Mouse (Mus musculus): Measurements from ENCODE around the gene Foxp1. TPM values are rescaled to one million over a fixed set of nuclear protein-coding genes. Genes with fewer than 3 reads are reported as not detected.

Foxp1 gene
- polyA plus RNA-seq, 1 experiment: 129 TPM

DNA sequence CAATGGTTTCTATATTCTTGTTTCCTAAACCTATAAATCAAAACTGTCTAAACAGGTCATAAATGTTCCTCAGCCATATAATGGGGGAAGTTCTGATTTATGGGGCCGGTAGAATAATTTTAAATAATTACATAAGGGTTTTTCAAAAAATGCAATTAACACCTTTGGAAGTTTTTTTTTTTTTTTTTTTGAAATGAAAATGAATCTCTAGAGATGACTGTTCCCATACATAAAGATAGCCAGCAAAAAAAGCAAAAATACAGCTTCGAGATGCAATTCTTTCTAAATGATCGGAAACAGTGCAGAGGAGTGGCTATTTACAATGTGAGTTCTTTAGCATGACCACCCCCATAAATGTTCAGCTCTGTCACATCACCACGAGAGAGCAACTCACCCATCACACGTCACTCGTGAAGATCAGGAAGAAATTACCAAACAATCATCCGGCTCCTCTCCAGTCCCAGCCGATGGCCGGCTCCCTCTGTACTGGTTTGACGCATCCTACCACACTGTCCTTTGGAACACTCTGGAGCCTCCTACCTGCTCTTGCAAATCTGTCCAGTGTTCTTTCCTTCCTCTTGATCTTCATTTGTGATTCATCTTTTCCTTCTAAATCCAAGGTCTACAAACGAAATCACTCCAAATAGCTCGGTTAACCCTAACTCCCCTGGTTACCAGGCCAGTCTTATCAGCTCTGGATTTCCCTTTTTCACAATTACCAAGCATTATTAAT lies 478.4 kb downstream of the Foxp1 start:
- H3K4me1 ChIP-seq (replicated peaks; ENCODE audit: control insufficient read depth, insufficient read depth, low read length): no peaks in the 10 kb centered on the region
- H3K27ac ChIP-seq (ENCODE audit: control insufficient read depth, insufficient read depth, low read length): no peak overlapping the region
- 96% methylated on average over 12 of the region's 12 CpGs for WGBS
- no peaks in the 10 kb centered on the region for H3K36me3 ChIP-seq (ENCODE audit: control insufficient read depth, insufficient read depth, low read length)
- H3K27me3 ChIP-seq (ENCODE audit: control insufficient read depth, insufficient read depth, low read length): no peaks in the 10 kb centered on the region
- TF ChIP-seq POLR2A (IDR thresholded peaks at IDR 0.05; ENCODE audit: control insufficient read depth, extremely low read depth, insufficient read depth, low read length, poor library complexity) (no peak), CTCF (IDR thresholded peaks at IDR 0.05; ENCODE audit: borderline replicate concordance, control insufficient read depth, extremely low read depth, insufficient read depth, low read length, poor library complexity) (no peak)
- DNase-seq: no peak
- H3K4me3 ChIP-seq (ENCODE audit: control insufficient read depth, insufficient read depth, low read length): no peak overlapping the region

DNA sequence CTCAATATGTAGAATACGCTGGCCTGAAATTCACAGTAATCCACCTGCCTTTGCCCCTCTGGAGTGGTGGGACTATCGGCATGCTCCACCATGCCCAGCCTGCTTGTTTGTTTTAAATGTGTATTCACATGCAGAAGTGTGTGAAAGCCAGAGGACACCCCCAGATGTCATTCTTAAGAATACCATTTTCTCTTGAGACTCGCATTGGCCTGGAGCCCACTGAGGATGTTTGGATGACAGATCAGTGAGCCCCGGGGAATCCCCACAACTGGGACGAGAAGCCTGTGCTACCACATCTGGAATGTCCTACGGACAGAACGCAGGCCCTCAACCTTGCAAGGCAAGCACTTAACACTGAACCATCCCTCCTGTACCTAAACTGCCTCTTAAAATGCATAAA lies 479.3 kb downstream of the Foxp1 start:
- Histone ChIP-seq H3K36me3 (ENCODE audit: control insufficient read depth, insufficient read depth, low read length) (no peaks in the 10 kb centered on the region), H3K27me3 (ENCODE audit: control insufficient read depth, insufficient read depth, low read length) (no peaks in the 10 kb centered on the region), H3K27ac (ENCODE audit: control insufficient read depth, insufficient read depth, low read length) (no peak overlapping the region), H3K4me3 (ENCODE audit: control insufficient read depth, insufficient read depth, low read length) (no peak overlapping the region), H3K4me1 (replicated peaks; ENCODE audit: control insufficient read depth, insufficient read depth, low read length) (no peaks in the 10 kb centered on the region)
- no peak for DNase-seq
- WGBS: 88% methylated on average over 7 of the region's 7 CpGs
- TF ChIP-seq CTCF (IDR thresholded peaks at IDR 0.05; ENCODE audit: borderline replicate concordance, control insufficient read depth, extremely low read depth, insufficient read depth, low read length, poor library complexity) (no peak), POLR2A (IDR thresholded peaks at IDR 0.05; ENCODE audit: control insufficient read depth, extremely low read depth, insufficient read depth, low read length, poor library complexity) (no peak)

DNA sequence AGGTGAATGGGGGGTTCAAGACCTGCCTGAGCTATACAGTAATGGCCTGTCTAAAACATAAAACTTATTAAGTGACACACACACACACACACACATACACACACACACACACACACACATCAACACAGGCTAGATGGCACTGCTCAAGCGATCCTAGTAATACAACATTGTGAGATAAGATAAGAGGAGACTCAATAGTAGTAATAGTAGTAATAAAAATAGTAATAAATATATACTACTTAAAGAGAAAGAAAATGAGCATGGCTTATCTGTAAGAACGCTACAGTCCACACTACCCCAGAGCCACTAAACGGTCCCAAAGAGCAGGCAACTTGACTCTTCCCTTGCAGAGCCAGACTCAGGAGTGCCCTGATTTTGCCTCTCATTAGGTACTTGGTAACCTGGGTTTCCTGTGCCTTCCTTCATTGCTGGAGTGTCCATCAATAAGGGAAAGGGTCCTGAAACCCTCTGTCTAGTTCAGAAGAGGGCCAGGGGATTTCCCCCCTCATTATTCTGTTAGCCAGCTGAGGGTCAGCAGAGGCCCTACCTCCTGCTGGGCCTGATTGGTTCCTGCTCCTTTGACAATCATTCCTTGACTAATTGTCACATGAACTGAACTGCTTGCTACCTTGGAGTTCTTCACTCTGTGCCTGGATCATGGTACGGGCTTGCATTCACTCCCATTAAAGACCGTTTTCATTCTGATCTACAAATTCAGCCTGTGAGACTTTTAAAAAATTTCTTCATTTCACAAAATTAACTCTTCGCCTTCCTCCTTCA lies 480.2 kb downstream of the Foxp1 start:
- 98% methylated on average over 6 of the region's 6 CpGs for whole genome bisulfite sequencing
- no peaks in the 10 kb centered on the region for H3K27me3 ChIP-seq (ENCODE audit: control insufficient read depth, insufficient read depth, low read length)
- TF ChIP-seq POLR2A (IDR thresholded peaks at IDR 0.05; ENCODE audit: control insufficient read depth, extremely low read depth, insufficient read depth, low read length, poor library complexity): no peak
- TF ChIP-seq CTCF (IDR thresholded peaks at IDR 0.05; ENCODE audit: borderline replicate concordance, control insufficient read depth, extremely low read depth, insufficient read depth, low read length, poor library complexity): no peak

DNA sequence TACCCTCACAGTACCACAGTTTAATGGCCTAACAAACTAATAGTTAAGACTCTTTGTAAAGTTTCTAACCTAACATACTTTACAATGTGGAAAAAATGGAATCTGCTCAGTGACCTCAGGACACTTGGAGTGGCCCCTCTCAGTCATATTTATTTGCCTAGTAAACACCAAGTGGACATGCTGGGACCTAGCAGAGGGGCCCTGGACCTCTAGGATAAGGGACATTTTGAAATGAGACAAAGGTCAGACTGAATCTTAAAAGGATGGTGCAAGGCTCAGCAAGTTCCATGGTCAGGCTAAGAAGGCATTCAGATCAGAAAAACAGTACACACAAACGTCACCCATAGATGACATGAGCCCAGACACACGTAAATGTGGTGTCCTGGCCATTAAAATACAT lies 483.5 kb downstream of the Foxp1 start:
- no peak overlapping the region for H3K4me3 ChIP-seq (ENCODE audit: control insufficient read depth, insufficient read depth, low read length)
- WGBS: 98% methylated on average over 2 of the region's 2 CpGs
- no peaks in the 10 kb centered on the region for H3K4me1 ChIP-seq (replicated peaks; ENCODE audit: control insufficient read depth, insufficient read depth, low read length)
- H3K27ac ChIP-seq (ENCODE audit: control insufficient read depth, insufficient read depth, low read length): no peak overlapping the region
- H3K27me3 ChIP-seq (ENCODE audit: control insufficient read depth, insufficient read depth, low read length): no peaks in the 10 kb centered on the region
- no peak for TF ChIP-seq POLR2A (IDR thresholded peaks at IDR 0.05; ENCODE audit: control insufficient read depth, extremely low read depth, insufficient read depth, low read length, poor library complexity)
- no peak for TF ChIP-seq CTCF (IDR thresholded peaks at IDR 0.05; ENCODE audit: borderline replicate concordance, control insufficient read depth, extremely low read depth, insufficient read depth, low read length, poor library complexity)
- no peaks in the 10 kb centered on the region for H3K36me3 ChIP-seq (ENCODE audit: control insufficient read depth, insufficient read depth, low read length)
- no peak for DNase-seq

More for the DNA sequence above, 480.2 kb downstream of the Foxp1 start:
- no peaks in the 10 kb centered on the region for H3K4me1 ChIP-seq (replicated peaks; ENCODE audit: control insufficient read depth, insufficient read depth, low read length)
- no peak overlapping the region for H3K27ac ChIP-seq (ENCODE audit: control insufficient read depth, insufficient read depth, low read length)
- H3K4me3 ChIP-seq (ENCODE audit: control insufficient read depth, insufficient read depth, low read length): no peak overlapping the region
- DNase-seq: no peak
- H3K36me3 ChIP-seq (ENCODE audit: control insufficient read depth, insufficient read depth, low read length): no peaks in the 10 kb centered on the region

DNA sequence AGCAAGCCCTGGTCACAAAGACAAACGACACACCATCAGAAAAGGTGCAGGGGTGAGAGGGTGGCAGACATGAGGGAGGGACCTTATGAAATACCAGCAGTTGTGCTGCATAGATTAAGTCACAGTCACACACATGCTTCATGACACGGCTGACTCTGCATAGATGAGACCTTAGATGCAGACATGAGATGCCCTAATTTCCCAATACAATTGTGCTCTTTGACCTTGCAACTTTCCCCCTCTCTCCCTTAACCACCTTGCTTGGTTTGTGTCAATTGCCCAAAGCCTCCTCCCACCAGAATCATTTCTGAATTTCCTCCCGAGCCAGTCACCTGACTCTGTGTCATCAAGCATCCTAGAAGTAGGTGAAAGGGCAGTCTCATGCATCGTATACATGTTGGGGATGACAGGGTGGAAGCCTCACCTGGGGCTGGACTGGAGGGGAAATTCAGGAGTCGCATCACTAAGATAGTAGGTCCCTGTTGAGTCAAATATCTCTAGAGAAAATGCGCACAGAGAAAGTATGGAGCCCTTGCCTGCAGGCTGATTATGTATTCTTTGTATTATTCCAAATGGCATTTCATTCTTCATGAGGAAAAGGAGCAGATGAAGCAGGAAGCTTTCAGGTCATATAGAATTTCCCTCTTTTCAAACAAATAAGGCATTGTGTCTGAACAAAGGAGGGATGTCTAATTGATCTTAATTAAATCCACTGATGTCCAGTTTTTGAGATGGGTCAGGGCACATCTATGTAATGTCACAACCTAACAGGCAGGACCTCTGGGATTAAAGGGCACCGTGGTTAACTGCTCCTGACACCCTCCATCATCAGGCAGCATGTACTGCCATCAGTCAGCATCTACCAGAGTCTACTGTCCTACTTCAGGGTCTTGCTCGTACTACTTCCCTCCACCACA lies 486.8 kb downstream of the Foxp1 start:
- Histone ChIP-seq H3K4me1 (replicated peaks; ENCODE audit: control insufficient read depth, insufficient read depth, low read length) (peaks cover 7% of the 10 kb centered on the region), H3K27ac (ENCODE audit: control insufficient read depth, insufficient read depth, low read length) (no peak overlapping the region), H3K27me3 (ENCODE audit: control insufficient read depth, insufficient read depth, low read length) (no peaks in the 10 kb centered on the region), H3K4me3 (ENCODE audit: control insufficient read depth, insufficient read depth, low read length) (no peak overlapping the region), H3K36me3 (ENCODE audit: control insufficient read depth, insufficient read depth, low read length) (no peaks in the 10 kb centered on the region)
- no peak for DNase-seq
- 97% methylated on average over 8 of the region's 8 CpGs for WGBS
- no peak for TF ChIP-seq CTCF (IDR thresholded peaks at IDR 0.05; ENCODE audit: borderline replicate concordance, control insufficient read depth, extremely low read depth, insufficient read depth, low read length, poor library complexity)
- TF ChIP-seq POLR2A (IDR thresholded peaks at IDR 0.05; ENCODE audit: control insufficient read depth, extremely low read depth, insufficient read depth, low read length, poor library complexity): no peak

DNA sequence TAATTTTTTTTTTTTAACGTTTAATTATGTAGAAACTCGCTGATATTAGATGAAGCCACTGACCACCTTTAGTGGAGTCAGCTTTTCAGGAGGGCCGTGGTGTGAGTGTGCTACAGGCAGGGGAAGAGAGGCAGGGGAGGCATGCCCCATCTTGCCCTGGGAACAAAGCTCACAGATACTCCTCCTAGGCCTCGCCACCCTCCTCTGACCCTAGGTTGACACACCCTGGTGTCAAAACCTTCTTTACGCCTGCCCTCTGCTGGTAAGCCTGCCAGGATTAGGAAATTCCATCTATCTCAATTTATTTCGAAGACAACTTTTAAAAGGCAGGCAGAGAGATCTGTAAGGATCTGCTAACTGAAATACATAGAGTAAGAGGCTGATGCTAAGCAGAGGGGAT lies 489.5 kb downstream of the Foxp1 start:
- no peak for DNase-seq
- Histone ChIP-seq H3K27me3 (ENCODE audit: control insufficient read depth, insufficient read depth, low read length) (no peaks in the 10 kb centered on the region), H3K36me3 (ENCODE audit: control insufficient read depth, insufficient read depth, low read length) (no peaks in the 10 kb centered on the region), H3K4me3 (ENCODE audit: control insufficient read depth, insufficient read depth, low read length) (no peak overlapping the region), H3K27ac (ENCODE audit: control insufficient read depth, insufficient read depth, low read length) (no peak overlapping the region), H3K4me1 (replicated peaks; ENCODE audit: control insufficient read depth, insufficient read depth, low read length) (peaks cover 10% of the 10 kb centered on the region)
- WGBS: 81% methylated on average over 6 of the region's 6 CpGs
- TF ChIP-seq POLR2A (IDR thresholded peaks at IDR 0.05; ENCODE audit: control insufficient read depth, extremely low read depth, insufficient read depth, low read length, poor library complexity) (no peak), CTCF (IDR thresholded peaks at IDR 0.05; ENCODE audit: borderline replicate concordance, control insufficient read depth, extremely low read depth, insufficient read depth, low read length, poor library complexity) (no peak)
